Mouse (Mus musculus) embryonic fibroblast, embryonic 13.5 days (primary cell): ENCODE measurements at regions not wholly inside any gene's neighbourhood (a gene's known extent, or its start where the extent isn't known, plus 50 kb on each side); places are given as distances from the start of the nearest gene placed in this dataset.

Experiments used
- CTCF ChIP-seq: IDR thresholded peaks from 2 replicates; pipeline ENCODE4 v1.5.1; 2011; ENCODE audit warnings: mild to moderate bottlenecking, control low read depth, low read length, moderate library complexity, borderline replicate concordance; ENCODE audit not compliant: insufficient read depth
- POLR2A ChIP-seq: IDR thresholded peaks from 2 replicates; pipeline ENCODE4 v1.6.1; 2011; ENCODE audit warnings: low read depth, mild to moderate bottlenecking, control low read depth, low read length, moderate library complexity

DNA sequence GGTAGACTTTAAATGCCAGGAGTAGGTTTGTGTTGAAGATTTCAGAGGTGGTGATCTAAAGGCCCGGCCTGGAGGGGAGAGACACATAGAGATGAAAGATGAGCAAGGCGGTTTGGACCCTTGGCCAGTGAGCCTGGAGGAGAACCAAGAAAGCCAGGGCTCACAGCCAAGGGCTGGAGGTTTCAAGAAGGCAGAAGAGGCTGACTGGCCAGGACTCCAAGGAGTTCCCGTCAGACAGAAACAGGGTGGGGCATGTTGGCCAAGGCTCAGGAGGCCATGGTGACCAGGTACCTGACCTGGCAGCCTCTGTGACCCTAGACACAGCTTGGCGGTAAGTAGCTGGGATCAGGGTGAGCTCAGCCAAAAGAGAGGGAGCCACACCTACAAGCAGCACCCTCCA, 159.3 kb upstream of the Spdye4c start:
- TF ChIP-seq CTCF (no peak), POLR2A (no peak)
